Mouse (Mus musculus): Measurements from ENCODE around the gene Gm37240.

GRCm38 (mm10) chr3:85340491-85340890 is 546.8 kb downstream of the Gm37240 start:
- no peak for TF ChIP-seq POLR2A (IDR thresholded peaks at IDR 0.05; ENCODE audit: borderline replicate concordance, extremely low read depth, insufficient read depth, insufficient read length, poor library complexity, severe bottlenecking)
- no peak for TF ChIP-seq CTCF (IDR thresholded peaks at IDR 0.05; ENCODE audit: borderline replicate concordance, extremely low read depth, insufficient read depth, insufficient read length)
